Mouse (Mus musculus): ENCODE results near the gene Rfx6. TPM values are rescaled to one million over a fixed set of nuclear protein-coding genes. Genes with fewer than 3 reads are reported as not detected.

Rfx6 gene
- total RNA-seq (2021) = not detected

GRCm38 (mm10) chr10:51677548-51678250 lies at the start of gene Rfx6:
TSS of gene Rfx6 (plus strand) at chr10:51677756.
- intact Hi-C loops (cut with DNase I) = no loop called here
- DNase-seq (ENCODE audit: low spot score in 2 of 2) = peak; percentile 12 to 13

- intact Hi-C loops (cut with DNase I) = no loop called here
- DNase-seq (ENCODE audit: low spot score in 2 of 2) = no peak
Observed at GRCm38 (mm10) chr10:51631411-51632136, 46.0 kb upstream of the Rfx6 start, which contains the start of gene Gprc6a. TSS of gene Gprc6a (minus strand) at chr10:51631461.

- intact Hi-C loops (cut with DNase I) = no loop called here
- DNase-seq (ENCODE audit: low spot score in 2 of 2) = no peak
Observed at GRCm38 (mm10) chr10:51649506-51650221, 27.9 kb upstream of the Rfx6 start.

GRCm38 (mm10) chr10:51657324-51657723 lies 20.2 kb upstream of the Rfx6 start:
- no peak for DNase-seq (ENCODE audit: low spot score in 2 of 2)
- intact Hi-C loops (cut with DNase I) = loop anchor here (5.0 kb wide), 2 partner anchors 60 to 105 kb away; no protein-coding TSS in a partner anchor

GRCm38 (mm10) chr10:51669334-51669733 lies 8.2 kb upstream of the Rfx6 start:
- DNase-seq (ENCODE audit: low spot score in 2 of 2) = no peak
- intact Hi-C loops (cut with DNase I) = no loop called here

- DNase-seq (ENCODE audit: low spot score in 2 of 2) = no peak
- intact Hi-C loops (cut with DNase I) = no loop called here
Observed at GRCm38 (mm10) chr10:51671583-51671982, 6.0 kb upstream of the Rfx6 start.

GRCm38 (mm10) chr10:51672082-51672779 lies 5.3 kb upstream of the Rfx6 start:
- intact Hi-C loops (cut with DNase I) = no loop called here

GRCm38 (mm10) chr10:51678251-51678639 lies 689 bp downstream of the Rfx6 start:
- peak in 1 of 2 experiments; percentile 4 for DNase-seq (ENCODE audit: low spot score in 2 of 2)
- intact Hi-C loops (cut with DNase I) = no loop called here

More at GRCm38 (mm10) chr10:51672082-51672779, 5.3 kb upstream of the Rfx6 start:
- DNase-seq (ENCODE audit: low spot score in 2 of 2) = no peak

- intact Hi-C loops (cut with DNase I) = no loop called here
- DNase-seq (ENCODE audit: low spot score in 2 of 2) = no peak
Observed at GRCm38 (mm10) chr10:51720904-51721303, 43.3 kb downstream of the Rfx6 start.

GRCm38 (mm10) chr10:51761436-51761835 lies 83.9 kb downstream of the Rfx6 start:
- no peak for DNase-seq (ENCODE audit: low spot score in 2 of 2)
- intact Hi-C loops (cut with DNase I) = no loop called here

GRCm38 (mm10) chr10:51763241-51763640 lies 85.7 kb downstream of the Rfx6 start:
- intact Hi-C loops (cut with DNase I) = no loop called here
- DNase-seq (ENCODE audit: low spot score in 2 of 2) = no peak

- DNase-seq (ENCODE audit: low spot score in 2 of 2) = no peak
- intact Hi-C loops (cut with DNase I) = no loop called here
Observed at GRCm38 (mm10) chr10:51768445-51768844, 90.9 kb downstream of the Rfx6 start.

GRCm38 (mm10) chr10:51769252-51769651 lies 91.7 kb downstream of the Rfx6 start:
- intact Hi-C loops (cut with DNase I) = no loop called here
- no peak for DNase-seq (ENCODE audit: low spot score in 2 of 2)

- DNase-seq (ENCODE audit: low spot score in 2 of 2) = no peak
- intact Hi-C loops (cut with DNase I) = loop anchor here (5.0 to 10.0 kb wide), 2 partner anchors 182 to 225 kb away; no protein-coding TSS in a partner anchor
Observed at GRCm38 (mm10) chr10:51779648-51780047, 102.1 kb downstream of the Rfx6 start.

Other genes with a start within 250 kb of the Rfx6 start
- gene Gm49339, start 197.1 kb upstream of the Rfx6 start, total RNA-seq (2021) = not detected
- gene Lilr4b, start 197.1 kb upstream of the Rfx6 start, total RNA-seq (2021) = under 1 TPM; 0.45 to 0.47 TPM
- gene Lilrb4a, start 186.8 kb upstream of the Rfx6 start, total RNA-seq (2021) = under 1 TPM in 1 of 2 experiments, not detected in 1; 0.39 TPM
- gene Fam162b, start 87.2 kb upstream of the Rfx6 start, total RNA-seq (2021) = not detected
- not detected for gene Gprc6a, start 46.3 kb upstream of the Rfx6 start, total RNA-seq (2021)

Data from left cerebral cortex, postnatal 36 days (tissue).